Mouse (Mus musculus) lung, postnatal 4 days (tissue): ENCODE data around the gene H2afv.
A peak's percentile ranks its signal among the peaks of the same experiment; 100 is the strongest.

Source experiments
- DNase-seq, 2 experiments: peaks; one replicate each; pipeline ENCODE4 v3.0.0; 2021

H2afv gene

GRCm38 (mm10) chr11:6444077-6444853 is at the start of gene H2afv:
Gene H2afv, minus strand, starts transcription at chr11:6444443.
- peak; percentile 100 for DNase-seq

- peak; percentile 60 to 67 for DNase-seq
These were observed 45.7 kb upstream of the H2afv start for GRCm38 (mm10) chr11:6489691-6490503.

- no peak for DNase-seq
These were observed 45.0 kb upstream of the H2afv start for GRCm38 (mm10) chr11:6489257-6489656.

- DNase-seq, result no peak
These were observed 43.9 kb upstream of the H2afv start for GRCm38 (mm10) chr11:6488041-6488684.

GRCm38 (mm10) chr11:6487496-6487895 is 43.3 kb upstream of the H2afv start:
- peak in 1 of 2 experiments; percentile 42 for DNase-seq

GRCm38 (mm10) chr11:6486916-6487315 is 42.7 kb upstream of the H2afv start:
- no peak for DNase-seq

GRCm38 (mm10) chr11:6484244-6484959 is 40.2 kb upstream of the H2afv start:
- peak in 1 of 2 experiments; percentile 23 for DNase-seq

GRCm38 (mm10) chr11:6483103-6483502 is 38.9 kb upstream of the H2afv start:
- DNase-seq, result no peak

GRCm38 (mm10) chr11:6481669-6482185 is 37.5 kb upstream of the H2afv start:
- DNase-seq, result peak; percentile 52 to 88

- no peak for DNase-seq
These were observed 36.6 kb upstream of the H2afv start for GRCm38 (mm10) chr11:6480681-6481405.

- DNase-seq, result no peak
These were observed 35.9 kb upstream of the H2afv start for GRCm38 (mm10) chr11:6480191-6480590.

GRCm38 (mm10) chr11:6479231-6479630 is 35.0 kb upstream of the H2afv start:
- no peak for DNase-seq

GRCm38 (mm10) chr11:6477350-6477749 is 33.1 kb upstream of the H2afv start:
- DNase-seq, result no peak

- DNase-seq, result no peak
These were observed 32.6 kb upstream of the H2afv start for GRCm38 (mm10) chr11:6476876-6477275.

GRCm38 (mm10) chr11:6475867-6476484 is 31.7 kb upstream of the H2afv start, which contains the start of gene Purb:
Gene Purb, minus strand, starts transcription at chr11:6475917.
- DNase-seq, result peak; percentile 94 to 95

- peak; percentile 63 to 72 for DNase-seq
These were observed 30.9 kb upstream of the H2afv start for GRCm38 (mm10) chr11:6474874-6475731.

GRCm38 (mm10) chr11:6474381-6474780 is 30.1 kb upstream of the H2afv start:
- no peak for DNase-seq

- DNase-seq, result no peak
These were observed 27.8 kb upstream of the H2afv start for GRCm38 (mm10) chr11:6472076-6472475.

GRCm38 (mm10) chr11:6471493-6471892 is 27.2 kb upstream of the H2afv start:
- no peak for DNase-seq

- no peak for DNase-seq
These were observed 26.8 kb upstream of the H2afv start for GRCm38 (mm10) chr11:6471054-6471453.
